Mouse (Mus musculus) heart, postnatal 0 days (tissue): Measurements from ENCODE around the gene Myo1b.

Source experiments
- CTCF ChIP-seq: IDR thresholded peaks from 2 replicates; pipeline ENCODE4 v1.5.1; 2016; ENCODE audit warnings: antibody characterized with exemption, control low read depth, low read depth
- EP300 ChIP-seq: IDR thresholded peaks from 2 replicates; pipeline ENCODE4 v1.6.1; 2016; ENCODE audit warnings: antibody characterized with exemption, low read depth

GRCm38 (mm10) chr1:51798011-51798471, 117.8 kb downstream of the Myo1b start:
- no peak for TF ChIP-seq CTCF
- no peak for TF ChIP-seq EP300
